Mouse (Mus musculus) E14TG2a.4 (cell line): Measurements from ENCODE around the gene Mesd.

Experiments used
- CTCF ChIP-seq: conservative IDR thresholded peaks from 2 replicates; pipeline ENCODE4 v1.5.1; 2014; ENCODE audit warnings: low read length
- NANOG ChIP-seq: IDR thresholded peaks from 2 replicates; pipeline ENCODE4 v1.6.1; 2014; ENCODE audit warnings: borderline replicate concordance, low read length, mixed read lengths

DNA sequence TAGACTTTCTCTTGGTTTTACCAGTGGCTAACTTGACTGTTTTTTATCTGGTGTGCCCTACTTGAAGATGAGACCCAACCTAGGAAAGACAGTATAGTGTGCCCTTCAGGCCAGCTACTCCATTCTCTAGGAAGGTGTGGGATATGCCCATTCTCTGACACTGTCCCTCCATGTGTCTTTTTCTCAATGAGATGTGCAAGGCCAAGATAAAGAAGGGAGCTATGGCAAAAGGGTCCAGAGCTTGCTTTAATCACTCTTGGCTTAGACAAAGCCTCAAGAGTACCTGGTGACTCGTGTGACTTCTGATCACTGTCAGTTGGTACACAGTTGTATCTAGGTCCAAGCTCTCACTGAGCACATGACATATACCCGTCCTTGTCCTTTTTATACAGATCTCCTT lies 44.2 kb upstream of the Mesd start:
- TF ChIP-seq CTCF = no peak
- no peak for TF ChIP-seq NANOG
